Mouse (Mus musculus) lung, adult 18-20 months (tissue): ENCODE results near the gene St6galnac3.
A peak's percentile ranks its signal among the peaks of the same experiment; 100 is the strongest.
"Not testable (repeated sequence)": the region's sequence is repeated elsewhere in the genome, so short reads cannot be mapped to it uniquely, and the experiment has no call there.

ENCODE experiments used
- DNase-seq, 2 experiments: peaks; one replicate each; pipeline ENCODE4 v3.0.0; 2022; ENCODE audit warnings: mixed read lengths in 2 of 2

St6galnac3 gene

DNA sequence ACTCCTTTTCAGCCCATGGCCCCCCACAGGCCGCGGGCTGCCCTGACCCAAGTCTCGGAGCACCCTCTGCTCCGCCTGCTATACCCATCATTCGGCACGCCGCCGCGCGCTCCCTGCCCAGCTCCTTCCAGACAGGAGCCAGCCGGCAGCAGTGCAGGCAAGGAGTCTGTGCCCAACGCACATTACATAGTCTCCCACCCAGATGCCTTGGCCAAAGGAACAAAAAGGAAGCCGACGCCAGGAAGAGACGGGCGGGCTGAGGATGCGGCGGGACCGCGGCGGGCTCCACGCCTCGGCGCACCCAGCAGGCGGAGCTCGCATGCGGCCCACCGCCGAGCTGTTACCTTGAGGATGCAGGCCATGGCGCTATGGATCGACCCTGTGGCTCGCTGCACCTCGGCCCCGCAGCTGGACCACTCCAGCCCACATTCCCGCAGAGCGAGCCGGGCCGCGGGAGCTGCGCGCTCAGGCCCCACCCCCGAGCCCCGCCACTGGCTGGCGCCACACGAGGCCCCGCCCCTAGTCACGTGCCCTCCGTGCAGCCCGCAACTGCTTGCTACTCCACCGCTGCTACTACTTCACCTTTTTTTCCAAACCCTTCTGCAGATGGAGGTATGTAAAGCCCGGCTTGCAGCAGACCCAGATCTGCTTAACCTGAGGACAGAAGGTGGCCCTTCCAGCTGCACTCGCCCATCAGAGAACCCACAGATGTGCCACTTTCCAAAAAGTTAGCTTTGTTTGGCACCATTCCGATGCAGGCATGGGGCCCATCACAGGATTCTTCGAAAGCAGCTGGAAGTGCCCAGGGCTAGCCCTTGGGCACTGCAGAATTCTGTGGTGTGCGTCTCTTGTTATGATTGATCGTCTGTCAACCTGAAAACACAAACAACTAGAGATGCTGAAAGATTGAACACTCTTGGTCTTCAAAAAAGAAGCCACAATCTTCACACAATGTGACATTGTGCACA lies at the start of gene St6galnac3:
Gene St6galnac3 (minus strand): TSS at position 474 of the 968 bp plus-strand sequence.
- peak; percentile 75 to 78 for DNase-seq

DNA sequence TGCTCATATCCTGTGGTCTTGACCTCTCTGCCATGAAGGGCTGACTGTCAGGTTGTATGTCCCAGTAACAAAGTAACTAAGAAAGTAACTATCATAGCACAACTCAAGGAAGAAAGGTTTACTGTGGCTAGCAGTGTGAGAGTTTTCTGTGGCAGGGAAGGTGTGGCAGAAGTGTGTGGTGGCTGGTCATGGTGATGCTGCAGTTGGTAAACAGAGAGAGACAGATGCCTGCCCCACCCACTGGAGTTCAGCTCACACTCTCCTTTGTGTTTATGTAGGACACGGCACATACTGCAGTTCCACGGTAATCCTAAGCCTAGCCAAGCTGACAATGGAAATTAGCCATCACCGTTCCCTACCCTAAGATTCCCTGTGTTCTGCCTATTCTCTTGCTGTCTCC lies 49.6 kb upstream of the St6galnac3 start:
- DNase-seq: no peak

DNA sequence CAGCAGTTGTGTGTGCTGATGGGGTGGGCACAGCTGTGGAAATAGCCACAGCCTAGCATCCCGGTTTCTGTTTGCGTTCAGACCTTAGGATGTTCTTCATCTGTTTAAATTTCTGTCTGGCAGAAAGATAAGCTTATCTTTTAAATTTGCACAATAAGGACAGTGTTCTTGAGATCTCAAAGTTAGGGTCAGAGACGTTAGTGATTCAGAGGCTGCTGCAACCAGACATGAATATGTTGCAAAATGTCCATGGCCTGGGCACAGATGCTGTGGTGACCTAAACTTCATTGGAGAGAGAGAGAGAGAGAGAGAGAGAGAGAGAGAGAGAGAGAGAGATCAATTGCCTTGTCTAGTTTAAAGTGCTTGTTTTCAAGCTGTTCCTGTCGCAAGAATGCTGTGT lies 46.5 kb upstream of the St6galnac3 start:
- no peak for DNase-seq

DNA sequence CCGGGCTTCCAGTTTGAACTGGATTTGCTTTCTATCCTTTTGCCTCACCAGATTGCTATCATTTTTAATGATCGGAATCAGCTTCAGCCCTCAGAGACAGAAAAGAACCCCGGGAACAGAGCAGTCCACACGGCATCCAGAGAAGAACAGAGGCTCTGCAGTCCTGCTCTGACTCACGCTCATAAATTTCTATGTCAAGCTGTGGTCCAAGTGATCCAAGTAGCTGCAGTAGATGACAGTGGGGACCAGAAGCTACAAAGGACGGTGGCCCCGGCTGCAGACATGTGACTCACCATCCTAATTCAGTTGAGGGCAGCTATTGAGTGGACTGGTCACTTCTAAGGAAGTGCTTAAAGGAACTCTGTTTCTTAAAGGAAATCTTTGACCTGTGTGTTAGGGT lies 45.6 kb upstream of the St6galnac3 start:
- no peak for DNase-seq

DNA sequence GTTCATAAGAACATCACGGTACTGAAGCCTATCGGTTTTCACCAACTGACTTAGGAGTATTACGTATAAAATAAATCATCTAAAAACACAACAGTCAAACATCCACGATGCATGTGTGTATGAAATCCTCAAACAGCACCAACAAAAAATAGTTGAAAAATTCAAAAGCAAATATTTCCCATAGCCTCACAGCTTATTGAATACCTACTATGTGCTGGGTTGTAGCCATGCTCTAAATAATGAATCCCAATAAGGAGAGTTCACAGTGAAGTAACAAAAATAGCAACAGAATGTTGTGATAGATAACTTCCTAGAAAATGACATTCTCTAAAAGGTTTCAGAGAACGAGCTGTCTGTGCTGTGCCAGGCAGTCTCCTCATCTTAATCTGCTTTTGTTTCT lies 44.2 kb upstream of the St6galnac3 start:
- no peak for DNase-seq

DNA sequence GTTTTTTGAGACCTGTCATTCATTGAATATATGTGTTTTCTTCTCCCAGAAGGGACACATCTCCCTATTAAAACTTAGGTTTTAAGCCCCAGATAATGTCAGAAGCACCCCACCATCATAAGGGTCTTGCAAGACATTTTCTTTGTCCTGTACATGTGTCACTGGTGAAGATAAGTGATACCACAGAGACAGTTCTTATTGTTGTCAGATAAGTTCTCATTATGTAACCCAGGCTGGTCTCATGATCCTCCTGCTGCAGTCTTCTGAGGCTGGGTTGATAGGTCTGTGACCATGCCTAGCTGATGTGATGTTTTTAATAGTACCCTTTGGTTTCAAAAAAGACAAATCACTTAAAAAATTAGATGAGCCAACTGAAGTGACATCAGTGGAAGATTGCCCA lies 40.2 kb upstream of the St6galnac3 start:
- DNase-seq: no peak

DNA sequence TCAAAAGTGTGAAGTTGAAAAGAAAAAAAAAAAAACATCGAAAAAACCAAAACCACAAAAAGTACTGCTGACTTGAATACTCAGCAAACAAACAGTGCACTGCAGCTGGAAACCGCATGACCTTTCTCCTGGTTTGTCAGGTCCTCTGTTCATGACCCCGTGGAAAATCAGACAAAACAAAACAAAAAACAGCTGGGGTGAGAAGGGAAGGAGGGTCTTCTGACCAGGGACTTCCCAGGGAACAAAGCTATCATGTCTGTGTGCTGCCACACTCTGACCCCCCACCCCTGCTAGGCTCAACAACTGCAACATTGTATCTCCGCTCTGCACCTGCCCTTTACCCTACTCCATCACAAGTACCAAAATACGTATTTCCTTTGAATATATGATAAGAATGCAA lies 39.8 kb upstream of the St6galnac3 start:
- DNase-seq: no peak

DNA sequence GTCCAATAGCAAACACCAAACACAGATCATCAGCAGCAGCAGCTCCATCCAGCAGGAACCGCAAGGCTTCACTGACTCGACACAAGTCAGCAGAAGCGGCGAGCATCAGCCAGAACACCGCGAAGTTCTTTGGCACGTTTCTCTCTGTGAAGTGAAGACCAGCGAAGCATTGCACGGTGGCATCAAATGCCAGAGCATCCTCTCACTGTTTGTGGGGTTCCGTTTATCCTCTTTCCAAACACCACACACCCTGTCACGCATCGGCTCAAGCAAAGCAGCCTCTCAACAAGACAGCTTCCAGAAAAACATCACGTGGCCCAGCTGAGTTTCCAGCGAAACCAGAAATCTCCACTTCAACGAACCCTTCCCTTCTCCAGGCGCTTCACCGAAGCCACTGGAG lies 36.2 kb upstream of the St6galnac3 start:
- DNase-seq: no peak

DNA sequence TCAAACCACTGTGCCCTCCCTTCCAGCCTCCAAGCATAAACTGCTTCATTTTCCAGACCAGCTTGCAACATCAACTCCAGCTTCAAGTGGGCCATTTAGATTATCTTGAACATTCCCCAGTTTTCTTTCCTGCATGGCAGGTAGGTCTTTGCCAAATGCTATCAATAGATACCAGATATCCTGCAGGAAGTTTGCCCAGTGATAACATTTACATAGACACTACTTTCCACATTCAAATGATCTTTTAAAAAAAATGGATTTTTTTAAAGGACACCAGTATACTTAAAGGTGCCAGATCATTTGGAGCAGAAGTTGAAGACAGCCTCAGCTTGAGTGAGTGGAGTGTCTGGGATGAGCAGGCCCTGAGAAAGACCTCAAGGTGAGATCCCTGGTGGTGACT lies 34.3 kb upstream of the St6galnac3 start:
- DNase-seq: peak in 1 of 2 experiments; percentile 33

DNA sequence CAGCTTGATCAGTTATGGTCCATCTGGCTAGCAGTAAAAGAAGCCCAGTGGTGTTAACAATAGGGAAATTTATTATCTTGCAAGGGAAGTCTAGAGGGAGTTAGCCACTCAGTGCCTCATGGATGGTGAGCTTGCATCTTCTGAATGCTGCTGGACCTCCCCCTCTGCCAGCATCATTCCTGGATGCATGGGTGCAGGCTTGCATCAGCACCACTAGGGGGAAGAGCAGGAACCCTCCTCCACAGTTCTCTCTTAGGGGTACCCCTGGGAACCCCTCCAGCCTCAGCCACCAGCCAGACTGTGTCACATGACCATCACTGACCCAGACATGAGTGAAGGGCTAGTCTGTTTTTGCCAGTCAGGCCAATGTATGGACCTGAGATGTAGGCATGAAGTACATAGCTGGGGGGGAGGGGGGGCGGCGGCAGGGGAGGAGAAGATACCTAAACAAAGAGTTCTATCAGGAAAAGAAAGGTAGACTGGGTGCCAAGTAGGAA lies 31.6 kb upstream of the St6galnac3 start:
- no peak for DNase-seq

DNA sequence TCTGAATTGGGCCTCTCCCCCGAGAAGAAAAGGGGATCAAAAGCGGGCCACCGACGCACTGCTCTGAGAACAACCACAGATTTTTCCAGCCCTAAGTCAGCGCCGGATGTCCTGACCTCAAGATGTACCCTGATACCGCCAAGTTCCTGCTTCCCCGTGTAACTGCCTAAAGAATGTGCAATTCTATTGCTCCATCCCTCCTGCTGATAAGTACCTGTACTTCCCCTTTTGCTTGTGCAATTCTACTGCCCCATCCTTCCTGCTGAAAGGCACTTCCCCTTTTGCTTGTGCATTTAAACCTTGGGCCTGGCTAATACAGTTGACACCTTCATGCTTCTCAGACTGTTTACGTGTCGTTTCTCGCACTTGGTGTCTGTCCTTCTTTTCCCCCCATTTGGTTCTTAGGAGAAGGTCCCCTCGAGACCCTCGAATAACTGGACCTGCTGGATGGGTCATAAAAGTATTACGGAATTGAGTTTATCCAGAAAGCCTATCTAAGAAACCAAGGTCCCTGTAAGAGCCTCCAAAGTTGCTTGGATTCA lies 30.9 kb upstream of the St6galnac3 start:
- not testable (repeated sequence) for DNase-seq

DNA sequence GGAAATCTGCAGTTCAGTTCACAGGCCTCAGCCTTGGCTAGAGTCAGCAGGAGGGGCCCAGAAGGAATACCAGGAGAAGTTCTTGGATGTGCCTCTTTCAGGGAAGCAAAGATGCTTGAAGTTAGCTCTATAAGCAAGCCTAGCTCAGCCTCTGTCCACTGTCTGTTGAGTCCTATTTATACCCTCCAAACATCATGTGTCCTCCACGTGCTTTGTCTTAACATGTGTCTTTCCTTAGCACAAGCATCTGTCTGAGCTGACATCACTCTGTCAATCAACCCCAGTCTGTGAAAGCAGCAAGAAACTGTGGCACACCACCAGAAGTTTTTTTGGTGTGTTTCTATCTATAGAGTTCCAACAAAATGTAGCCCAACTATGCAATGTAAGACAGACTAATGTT lies 26.5 kb upstream of the St6galnac3 start:
- DNase-seq: no peak

DNA sequence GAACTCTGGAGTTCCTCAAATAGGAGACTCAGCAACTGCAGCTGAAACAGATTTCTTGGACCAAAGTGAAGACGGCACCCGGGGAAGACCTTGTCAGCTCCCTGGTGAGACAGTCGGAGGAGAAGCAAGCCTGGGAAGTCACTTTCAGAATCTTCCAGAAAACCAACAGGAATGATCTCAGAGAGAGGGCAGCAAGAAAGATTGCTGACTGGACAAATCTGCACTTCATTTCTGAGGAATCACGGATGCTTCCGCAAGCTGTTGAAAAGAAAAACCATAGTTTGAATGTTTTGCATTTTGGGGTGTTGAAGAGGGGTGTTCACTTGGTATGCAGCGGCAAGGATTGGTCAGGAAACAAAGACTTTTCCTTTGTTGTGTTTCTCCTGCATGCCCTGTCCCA lies 24.4 kb upstream of the St6galnac3 start:
- no peak for DNase-seq

DNA sequence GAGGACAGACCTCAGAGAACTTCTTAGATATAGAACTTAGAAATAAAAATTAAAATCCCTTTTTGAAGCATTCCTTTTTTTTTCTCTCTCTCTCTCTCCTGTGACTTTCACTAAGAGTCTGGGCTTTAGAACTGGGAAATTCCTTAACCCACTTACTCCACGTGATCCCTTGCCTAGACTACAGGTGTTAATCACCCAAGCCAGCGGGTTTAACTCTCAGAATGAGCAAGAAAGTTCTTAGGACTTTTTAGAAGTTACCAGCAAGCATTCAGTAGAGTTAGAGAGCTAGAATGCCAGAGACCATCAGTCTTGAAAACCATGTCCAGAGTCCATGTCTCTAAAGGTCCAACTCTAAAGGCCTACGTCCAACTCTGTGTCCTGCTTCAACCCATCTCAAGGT lies 23.3 kb upstream of the St6galnac3 start:
- no peak for DNase-seq

DNA sequence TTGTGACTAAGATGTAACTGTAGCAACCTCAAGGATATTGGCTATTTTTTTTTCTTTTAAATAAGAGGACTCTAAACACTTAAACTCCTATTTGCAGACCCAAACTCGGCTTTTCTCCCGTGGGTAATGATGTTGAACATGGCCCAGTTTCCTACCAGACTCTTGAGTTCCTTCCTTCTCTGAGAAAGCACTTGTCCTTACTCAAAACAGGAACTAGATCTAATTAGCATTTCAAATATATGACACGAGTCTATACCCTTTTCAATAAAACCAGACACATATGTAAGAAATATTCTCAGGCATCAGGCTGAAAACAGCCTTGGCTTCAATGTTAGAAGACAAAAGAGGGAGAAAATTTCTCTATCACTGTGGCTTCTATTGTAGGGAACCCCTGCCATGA lies 20.1 kb upstream of the St6galnac3 start:
- DNase-seq: no peak

DNA sequence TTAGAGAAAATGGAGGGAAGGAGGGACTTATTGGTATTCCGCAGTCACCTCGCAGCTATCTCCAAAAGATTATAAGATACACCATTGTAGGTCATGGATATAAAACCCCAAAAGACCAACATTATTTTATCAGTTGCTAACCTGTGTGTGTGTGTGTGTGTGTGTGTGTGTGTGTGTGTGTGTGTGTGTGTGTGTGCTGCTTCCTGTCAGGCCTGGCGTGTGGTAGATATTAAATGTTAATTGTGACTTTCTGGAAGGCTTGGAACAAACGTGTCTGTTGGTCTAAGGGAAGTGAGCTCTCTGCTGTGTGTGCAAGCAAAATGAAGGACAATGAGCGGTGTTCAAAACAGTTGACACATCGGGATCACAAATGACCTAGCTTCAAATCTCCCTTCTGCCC lies 19.5 kb upstream of the St6galnac3 start:
- DNase-seq: no peak

DNA sequence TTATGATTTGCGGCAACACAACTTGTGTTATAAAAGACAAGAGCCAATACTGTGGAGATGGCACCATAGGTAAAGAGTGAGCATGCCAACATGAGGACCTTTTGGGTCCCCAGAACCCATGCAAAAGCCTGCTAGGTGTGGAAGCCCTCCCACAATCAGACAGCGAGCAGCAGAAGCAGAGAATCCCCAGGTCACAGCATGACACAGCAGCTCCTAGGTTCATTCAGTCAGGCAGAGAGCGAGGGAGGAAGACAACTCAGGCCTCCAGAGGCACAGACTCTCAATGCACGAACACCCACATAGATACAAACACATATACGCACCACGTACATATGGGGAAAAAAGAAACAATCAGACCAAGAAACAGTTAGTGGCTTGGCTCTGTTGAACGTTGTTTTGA lies 16.8 kb upstream of the St6galnac3 start:
- no peak for DNase-seq

DNA sequence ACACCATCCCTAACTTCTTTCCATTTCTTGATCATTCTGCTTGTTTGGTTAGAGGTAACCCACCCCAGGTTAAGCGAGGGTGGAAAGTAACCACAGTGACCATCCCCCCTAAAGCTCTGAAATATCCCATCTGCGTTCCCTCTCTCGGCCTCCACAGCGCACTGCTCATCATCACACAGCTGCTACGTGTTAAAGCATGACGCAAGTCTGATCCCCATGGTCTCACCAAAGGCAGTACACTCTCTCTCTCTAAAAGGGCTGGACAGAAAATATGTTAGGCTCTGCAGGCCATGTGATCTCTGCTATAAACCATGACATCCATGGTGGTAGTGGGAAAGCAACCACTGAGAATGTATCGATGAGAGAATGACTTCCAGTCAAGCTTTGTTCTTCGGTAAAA lies 14.4 kb upstream of the St6galnac3 start:
- DNase-seq: no peak

DNA sequence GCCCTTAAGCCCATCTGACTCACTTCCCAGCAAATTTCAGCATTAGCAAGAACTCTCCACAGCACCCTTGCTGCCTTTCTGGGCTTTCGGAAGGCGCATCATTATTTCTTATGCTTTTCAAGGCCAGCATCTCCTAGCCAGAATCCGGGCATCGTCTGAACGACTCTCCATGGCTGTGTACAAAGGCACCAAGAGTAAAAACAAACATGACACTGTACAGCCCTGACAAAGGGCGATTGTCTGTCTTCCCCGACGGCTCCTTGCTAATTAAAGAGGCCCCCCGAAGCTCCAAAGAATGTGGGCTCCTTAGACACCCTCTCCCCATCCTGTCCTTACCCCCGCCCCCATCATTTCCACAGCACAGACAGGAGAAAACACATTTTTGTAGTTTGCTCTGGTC lies 13.4 kb upstream of the St6galnac3 start:
- no peak for DNase-seq

DNA sequence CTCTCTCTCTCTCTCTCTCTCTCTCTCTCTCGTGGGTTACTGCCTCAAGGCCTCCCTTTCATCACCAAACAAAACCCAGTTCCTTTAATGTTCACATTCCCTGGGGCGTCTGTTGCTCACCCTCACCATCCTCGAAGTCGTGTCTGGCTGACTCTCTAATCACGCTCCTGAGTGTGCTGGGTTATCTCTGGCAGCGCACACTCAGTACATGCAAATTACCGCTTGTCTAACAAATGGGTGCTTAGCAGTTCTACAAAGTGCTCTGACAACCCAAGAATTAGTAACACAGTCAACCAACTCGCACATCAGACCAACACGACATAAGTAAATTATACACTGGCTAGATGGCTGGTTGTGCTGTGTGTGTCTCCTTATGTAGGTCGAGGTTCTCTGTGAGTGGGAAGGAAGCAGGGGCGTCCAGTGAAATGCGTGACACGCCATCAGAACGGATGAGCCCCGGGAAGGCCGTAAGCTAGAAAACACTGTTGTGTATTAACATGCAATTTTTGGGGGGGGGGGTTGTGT lies 11.8 kb upstream of the St6galnac3 start:
- no peak for DNase-seq

DNA sequence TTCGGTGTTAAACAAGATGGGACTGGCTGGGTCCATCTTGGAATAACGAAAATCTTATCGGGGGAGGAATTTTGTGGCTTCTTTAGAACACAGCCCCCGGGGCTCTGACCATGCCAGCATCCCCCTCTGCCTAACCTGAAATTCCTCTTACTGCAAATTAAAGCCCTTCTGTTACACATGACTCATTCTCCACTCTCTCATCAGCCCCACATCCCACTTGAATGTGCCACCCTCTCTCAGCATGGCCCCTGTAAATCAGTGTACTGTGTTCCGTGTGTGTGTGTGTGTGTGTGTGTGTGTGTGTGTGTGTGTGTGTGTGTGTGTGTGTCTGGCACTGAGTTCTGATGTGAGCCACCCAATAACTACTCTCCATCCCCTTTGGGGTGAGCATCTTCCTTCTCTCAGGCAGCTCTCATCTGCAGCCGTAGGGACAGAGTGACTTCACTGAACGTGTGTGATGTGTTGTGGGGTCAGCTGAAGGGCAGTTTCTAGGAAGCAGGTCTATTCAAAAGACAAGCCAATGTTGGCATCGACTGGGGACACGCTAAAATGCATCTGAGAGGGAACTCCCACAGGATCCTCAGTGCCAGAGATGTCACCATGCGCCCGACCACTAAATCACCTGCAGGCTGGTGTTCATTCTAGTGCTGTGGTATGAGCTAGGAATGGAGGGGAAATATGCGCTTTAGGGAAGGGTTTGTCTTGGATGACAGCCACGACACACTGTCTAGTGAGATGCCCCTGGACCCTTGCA lies 11.0 kb upstream of the St6galnac3 start:
- DNase-seq: no peak

DNA sequence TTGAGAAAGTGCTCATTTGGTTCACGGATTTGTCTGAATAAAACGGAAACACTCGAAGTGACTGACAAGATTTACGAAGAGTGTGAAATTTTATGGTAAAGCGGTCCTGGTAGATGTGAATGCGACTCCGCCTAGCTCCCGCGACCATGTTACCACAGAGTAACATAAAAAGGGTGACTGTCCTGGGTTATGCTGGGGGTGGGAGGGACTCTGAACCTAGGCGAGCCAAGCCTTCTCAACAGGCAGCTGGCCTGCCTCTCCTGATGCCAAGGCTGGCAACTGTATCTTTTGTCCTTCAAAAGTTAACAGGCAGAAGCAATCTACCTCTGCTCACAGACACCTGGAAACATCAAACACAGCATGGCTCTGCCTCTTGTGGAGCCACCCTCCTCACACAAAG lies 9.8 kb upstream of the St6galnac3 start:
- DNase-seq: no peak
